Mouse (Mus musculus): ENCODE measurements around the gene Arhgef38.

DNA sequence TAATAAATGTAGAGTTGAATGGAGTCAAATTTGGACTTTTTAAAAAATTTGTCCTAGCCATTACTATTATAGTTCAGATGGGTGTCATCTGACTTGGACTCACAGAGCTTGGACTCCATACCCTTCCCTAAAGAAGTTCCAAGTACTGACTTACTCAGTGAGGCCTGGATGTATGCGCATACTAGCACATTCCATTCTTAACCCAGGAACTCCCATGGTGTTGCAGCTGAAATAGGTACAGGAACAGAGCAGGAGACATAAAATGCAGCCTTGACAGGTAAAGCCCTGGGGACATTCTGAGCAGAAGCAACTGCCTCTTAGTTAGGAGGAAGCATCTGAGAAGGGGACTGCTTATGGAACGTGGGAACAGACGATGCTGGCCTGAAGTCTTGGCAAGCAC, 45.8 kb downstream of the Arhgef38 start:
- no peak for TF ChIP-seq CTCF (IDR thresholded peaks at IDR 0.05; ENCODE audit: low read depth, low read length)
- TF ChIP-seq GATA1 (IDR thresholded peaks at IDR 0.05; ENCODE audit: borderline replicate concordance, low read length) = no peak
- TF ChIP-seq GATA2 (IDR thresholded peaks at IDR 0.05; ENCODE audit: borderline replicate concordance, low read depth, low read length) = no peak
- no peak for TF ChIP-seq TAL1 (conservative IDR thresholded peaks at IDR 0.05; ENCODE audit: low read depth, low read length)
- TF ChIP-seq POLR2AphosphoS5 (IDR thresholded peaks at IDR 0.05; ENCODE audit: insufficient replicate concordance, low read depth, low read length) = no peak

Data from G1E (cell line).